Mouse (Mus musculus) lung, postnatal 0 days (tissue): ENCODE results near the gene Smpd4. TPM values are rescaled to one million over a fixed set of nuclear protein-coding genes. Genes with fewer than 3 reads are reported as not detected.

Source experiments
- ATAC-seq: fragments of 200-750 bp; cut with Nextera tagmentation; 2 replicates; pipeline ENCODE4 v1.8.0; 2017; ENCODE audit warnings: moderate library complexity
- DNase-seq: peaks from one replicate; pipeline ENCODE4 v3.0.0-alpha.2; 2016; ENCODE audit warnings: low spot score
- H3K27ac ChIP-seq: fragments of 300-500 bp; sonication (generic); 2 replicates; pipeline ENCODE4 v1.5.1; 2014; ENCODE audit warnings: antibody characterized with exemption, mild to moderate bottlenecking, low read length, mixed read lengths
- H3K27me3 ChIP-seq: fragments of 300-500 bp; sonication (generic); replicated peaks from 2 replicates; pipeline ENCODE4 v1.6.1; 2014; ENCODE audit warnings: low read length, mixed read lengths; ENCODE audit not compliant: insufficient read depth
- H3K36me3 ChIP-seq: fragments of 300-500 bp; sonication (generic); 2 replicates; pipeline ENCODE4 v1.6.1; 2014; ENCODE audit warnings: low read length, mixed read lengths; ENCODE audit not compliant: insufficient read depth
- H3K4me1 ChIP-seq: fragments of 300-500 bp; sonication (generic); 2 replicates; pipeline ENCODE4 v1.6.1; 2014; ENCODE audit warnings: antibody characterized with exemption, low read depth, low read length, mixed read lengths; ENCODE audit not compliant: insufficient read depth
- H3K4me2 ChIP-seq: fragments of 300-500 bp; sonication (generic); replicated peaks from 2 replicates; pipeline ENCODE4 v1.6.1; 2014; ENCODE audit warnings: low read depth, mild to moderate bottlenecking, low read length, moderate library complexity, mixed read lengths
- H3K4me3 ChIP-seq: fragments of 300-500 bp; sonication (generic); 2 replicates; pipeline ENCODE4 v1.5.1; 2014; ENCODE audit warnings: low read depth, low read length
- H3K9ac ChIP-seq: fragments of 300-500 bp; sonication (generic); replicated peaks from 2 replicates; pipeline ENCODE4 v1.6.1; 2014; ENCODE audit warnings: low read depth, mild to moderate bottlenecking
- H3K9me3 ChIP-seq: fragments of 300-500 bp; sonication (generic); 2 replicates; pipeline ENCODE4 v1.6.1; 2016; ENCODE audit warnings: low read length, mixed read lengths
- CTCF ChIP-seq: IDR thresholded peaks from 2 replicates; pipeline ENCODE4 v1.5.1; 2016; ENCODE audit warnings: antibody characterized with exemption, mild to moderate bottlenecking
- EP300 ChIP-seq: IDR thresholded peaks from 2 replicates; pipeline ENCODE4 v1.6.1; 2016; ENCODE audit warnings: antibody characterized with exemption, mild to moderate bottlenecking, control low read depth
- polyA plus RNA-seq: library from polyadenylated mRNA; unstranded; fragments of >200 nt; fragmentation: Nextera tagmentation; extraction: Ambion mirVana; gene quantifications from 2 replicates; pipeline ENCODE4 v1.2.1, GENCODE M21; 2015

Smpd4 gene
- polyA plus RNA-seq, 1 experiment from 2014 or later = 8.8 TPM

DNA sequence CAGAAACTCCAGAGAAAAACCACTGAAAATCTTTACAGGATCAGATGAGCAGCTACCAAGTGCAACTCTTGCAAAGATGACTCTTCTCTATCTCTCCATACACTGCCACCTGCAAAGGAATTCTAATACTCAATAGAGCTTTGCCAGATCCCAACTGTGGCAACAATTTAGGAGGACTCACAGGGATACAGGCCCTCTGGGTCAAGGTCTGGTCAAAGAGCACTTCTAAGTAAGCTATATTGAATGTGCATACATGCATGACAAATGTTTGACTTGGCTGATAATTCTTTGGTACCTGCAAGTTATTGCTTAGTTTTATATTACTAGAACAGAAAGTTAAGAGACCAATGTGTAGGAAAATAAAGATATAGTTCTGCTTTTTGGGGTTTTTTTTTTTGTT lies 46.4 kb downstream of the Smpd4 start:
- H3K36me3 ChIP-seq = peaks cover 27% of the 10 kb centered on the region
- TF ChIP-seq CTCF (no peak), EP300 (no peak)

DNA sequence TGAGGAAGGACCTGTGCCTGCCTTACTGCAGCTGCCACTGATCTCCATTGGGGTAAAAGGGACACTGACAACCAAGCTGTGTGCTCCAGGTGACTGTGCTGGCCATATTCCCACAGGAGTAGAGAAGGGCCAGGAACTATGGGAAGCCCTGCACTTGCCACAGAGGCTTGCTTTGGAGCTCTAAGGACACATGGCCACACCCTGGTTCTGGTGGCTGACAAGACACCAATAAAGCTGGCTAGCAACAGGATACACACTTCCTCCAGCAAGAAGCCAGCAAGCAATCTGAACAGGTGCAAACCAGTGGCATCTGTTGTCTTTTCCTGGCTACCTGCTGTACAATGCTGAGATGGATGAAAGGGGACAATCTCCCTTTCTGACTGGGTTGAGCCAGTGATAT lies 50.7 kb downstream of the Smpd4 start:
- Histone ChIP-seq H3K9me3 (no peaks in the 10 kb centered on the region), H3K9ac (no peak overlapping the region), H3K27me3 (no peaks in the 10 kb centered on the region), H3K27ac (no peak overlapping the region), H3K4me3 (no peak overlapping the region), H3K4me1 (no peaks in the 10 kb centered on the region), H3K36me3 (peaks cover 34% of the 10 kb centered on the region), H3K4me2 (no peak overlapping the region)
- TF ChIP-seq EP300 (no peak), CTCF (no peak)
- ATAC-seq (no peak), DNase-seq (no peak)

More for the DNA sequence above, 46.4 kb downstream of the Smpd4 start:
- Histone ChIP-seq H3K4me1 (no peaks in the 10 kb centered on the region), H3K4me3 (no peak overlapping the region), H3K9me3 (no peaks in the 10 kb centered on the region), H3K4me2 (no peak overlapping the region), H3K9ac (no peak overlapping the region), H3K27me3 (no peaks in the 10 kb centered on the region), H3K27ac (no peak overlapping the region)
- DNase-seq = no peak
- ATAC-seq = no peak

Other genes with a start within 250 kb of the Smpd4 start
- gene Snap29, start 213.4 kb upstream of the Smpd4 start, polyA plus RNA-seq = 11.5 and 13.4 TPM in 2 replicates
- 14.2 and 17.1 TPM in 2 replicates for gene Pi4ka, start 213.0 kb upstream of the Smpd4 start, polyA plus RNA-seq
- gene Crkl, start 167.4 kb upstream of the Smpd4 start, polyA plus RNA-seq = 33.1 and 39.6 TPM in 2 replicates
- 2.8 and 3.5 TPM in 2 replicates for gene Aifm3, start 129.7 kb upstream of the Smpd4 start, polyA plus RNA-seq
- gene Lztr1, start 110.7 kb upstream of the Smpd4 start, polyA plus RNA-seq = 63.3 and 64.7 TPM in 2 replicates
- gene Thap7, start 88.2 kb upstream of the Smpd4 start, polyA plus RNA-seq = 49.5 and 53.4 TPM in 2 replicates
- 5.3 and 7.7 TPM in 2 replicates for gene Lrrc74b, start 58.1 kb upstream of the Smpd4 start, polyA plus RNA-seq
- 3.3 and 3.6 TPM in 2 replicates for gene P2rx6, start 57.5 kb upstream of the Smpd4 start, polyA plus RNA-seq
- 12.2 and 14.5 TPM in 2 replicates for gene Slc7a4, start 36.1 kb upstream of the Smpd4 start, polyA plus RNA-seq
- gene Ccdc74a, start 27.1 kb downstream of the Smpd4 start, polyA plus RNA-seq = 10.4 and 13.0 TPM in 2 replicates
- gene Med15, start 113.5 kb downstream of the Smpd4 start, polyA plus RNA-seq = 23.0 and 24.0 TPM in 2 replicates
- gene Klhl22, start 140.3 kb downstream of the Smpd4 start, polyA plus RNA-seq = 25.4 and 29.8 TPM in 2 replicates
- gene Scarf2, start 177.9 kb downstream of the Smpd4 start, polyA plus RNA-seq = 18.5 and 20.4 TPM in 2 replicates
- not detected in 2 replicates for gene B830017H08Rik, start 213.8 kb downstream of the Smpd4 start, polyA plus RNA-seq
- 1.8 TPM in 2 replicates for gene Car15, start 219.0 kb downstream of the Smpd4 start, polyA plus RNA-seq